Mouse (Mus musculus): ENCODE results near the gene Frmd3.

DNA sequence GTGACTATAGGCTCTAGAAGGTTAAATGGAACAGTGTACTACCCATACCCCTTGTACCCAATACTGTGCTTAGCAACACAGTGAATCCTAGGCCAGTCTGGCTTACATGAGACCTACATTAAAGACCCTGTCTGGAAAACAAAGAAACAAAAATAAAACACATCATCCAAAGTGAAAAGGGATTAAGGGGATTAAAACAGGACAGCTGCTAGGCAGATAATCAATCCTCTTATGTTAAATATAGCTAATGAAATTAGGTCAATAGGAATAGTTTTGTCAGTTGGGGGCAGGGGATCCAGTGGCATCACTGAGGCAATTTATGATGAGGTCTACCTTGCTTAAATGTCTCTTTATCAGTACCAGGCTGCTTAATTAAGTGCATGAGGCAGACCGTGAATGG, 228.9 kb downstream of the Frmd3 start, which contains the start of gene Kdm4c:
- TF ChIP-seq FLI1 (IDR thresholded peaks at IDR 0.05; ENCODE audit: low read length) (no peak), GATA1 (IDR thresholded peaks at IDR 0.05; ENCODE audit: borderline replicate concordance, low read length) (no peak)
